Mouse (Mus musculus): ENCODE measurements around the gene Gm4952.

Gene Gm4952

DNA sequence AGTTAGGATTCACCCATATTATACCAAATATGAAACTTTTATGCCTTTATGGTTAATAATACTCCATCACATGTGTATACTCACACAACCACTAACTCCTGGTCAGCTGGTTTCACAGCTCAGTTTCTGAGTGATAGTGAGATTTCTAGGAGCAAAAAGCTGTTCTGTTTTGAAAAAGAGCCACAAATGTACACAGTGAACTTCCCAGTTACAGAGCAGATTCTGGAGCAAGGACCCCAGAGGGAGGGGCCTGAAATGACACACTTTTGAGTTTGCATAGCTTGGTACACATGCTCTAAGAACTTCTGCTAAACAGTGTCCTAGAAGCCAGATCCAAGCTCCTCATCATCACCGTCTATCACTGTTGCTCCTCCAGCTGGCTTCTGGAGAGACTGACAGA lies at the start of gene Gm4952:
Gene Gm4952 (plus strand): TSS at position 301 of the 400 bp plus-strand sequence.
- no peak for DNase-seq (ENCODE audit: low spot score in 2 of 2)

DNA sequence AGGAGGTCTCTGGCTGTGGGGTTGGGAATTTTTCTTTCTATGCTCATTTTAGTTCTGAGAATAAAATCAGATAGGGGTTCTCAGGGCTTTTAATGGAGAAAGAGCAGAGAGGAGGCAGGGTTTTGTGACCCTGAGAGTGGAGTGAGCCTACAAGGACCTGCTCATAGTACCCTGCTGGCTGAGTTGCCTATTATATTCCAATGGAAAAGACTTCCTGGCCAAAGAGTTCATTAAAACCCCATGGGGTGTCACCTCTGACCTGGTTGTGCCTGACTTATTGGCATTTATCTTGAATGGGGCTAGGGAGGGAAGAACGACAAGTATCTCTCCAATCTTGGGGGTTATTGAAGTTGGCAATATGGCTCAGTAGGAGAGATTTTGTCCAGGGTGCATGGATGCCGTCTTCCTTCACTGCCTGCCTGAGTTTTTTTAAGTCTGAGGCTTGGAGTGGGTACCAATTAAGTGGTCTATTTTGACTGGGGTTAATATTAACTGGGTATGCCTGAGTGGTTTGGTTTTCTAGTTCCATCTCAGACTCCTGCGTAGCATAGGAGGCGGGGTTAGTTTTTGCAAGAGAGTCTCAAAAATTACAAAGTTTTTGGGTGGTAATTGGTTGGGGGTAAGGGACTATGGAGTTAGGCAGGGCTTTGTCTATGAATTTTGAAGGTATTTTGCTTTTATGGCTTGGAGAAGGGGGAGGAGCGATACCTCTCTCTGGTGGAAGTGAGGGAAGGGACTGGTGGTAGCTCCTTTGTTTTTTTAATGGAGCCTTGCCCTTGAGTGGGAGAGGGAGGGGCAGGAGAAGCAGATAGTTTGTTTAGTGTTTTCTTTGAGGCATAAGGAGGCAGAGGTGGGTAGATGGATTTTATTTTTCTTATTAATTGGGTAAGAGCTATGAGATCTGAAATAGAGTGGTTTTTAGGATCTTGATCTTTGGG lies 49.5 kb upstream of the Gm4952 start:
- no peak for DNase-seq (ENCODE audit: low spot score in 2 of 2)

DNA sequence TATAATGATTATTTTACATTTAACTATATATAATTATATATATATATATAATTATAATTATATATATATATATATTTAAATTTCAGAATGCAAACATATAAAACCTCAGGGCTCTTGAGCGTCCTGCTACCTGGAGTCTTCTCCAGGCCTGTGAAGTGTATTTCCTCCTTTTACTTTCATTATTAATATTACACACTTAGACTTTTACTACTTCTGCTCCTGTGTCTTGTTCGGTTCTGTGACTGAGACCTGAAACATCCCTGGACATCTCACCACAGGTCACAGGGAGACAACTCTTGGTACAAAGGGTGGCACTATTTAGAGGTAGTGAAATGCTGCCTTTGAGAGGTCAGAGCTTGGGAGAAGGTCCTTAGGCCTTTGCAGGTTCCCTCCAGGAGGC lies 43.5 kb upstream of the Gm4952 start:
- DNase-seq (ENCODE audit: low spot score in 2 of 2), result no peak

DNA sequence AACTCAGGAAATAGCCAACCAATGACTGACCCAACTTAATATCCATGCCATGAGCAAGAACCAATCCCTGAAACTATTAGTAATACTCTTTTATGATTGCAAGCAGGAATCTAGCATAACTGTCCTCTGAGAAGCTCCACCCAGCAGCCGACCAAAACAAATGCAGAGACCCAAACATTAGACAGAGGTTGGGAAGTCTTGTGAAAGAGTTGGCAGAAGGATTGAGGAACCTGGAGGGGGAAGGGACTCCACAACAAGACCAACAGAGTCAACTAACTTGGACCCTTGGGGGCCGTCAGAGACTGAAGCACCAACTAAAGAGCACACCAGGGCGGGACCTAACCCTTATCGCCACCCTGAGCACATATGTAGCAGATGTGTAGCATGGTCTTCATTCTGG lies 41.6 kb upstream of the Gm4952 start:
- no peak for DNase-seq (ENCODE audit: low spot score in 2 of 2)

DNA sequence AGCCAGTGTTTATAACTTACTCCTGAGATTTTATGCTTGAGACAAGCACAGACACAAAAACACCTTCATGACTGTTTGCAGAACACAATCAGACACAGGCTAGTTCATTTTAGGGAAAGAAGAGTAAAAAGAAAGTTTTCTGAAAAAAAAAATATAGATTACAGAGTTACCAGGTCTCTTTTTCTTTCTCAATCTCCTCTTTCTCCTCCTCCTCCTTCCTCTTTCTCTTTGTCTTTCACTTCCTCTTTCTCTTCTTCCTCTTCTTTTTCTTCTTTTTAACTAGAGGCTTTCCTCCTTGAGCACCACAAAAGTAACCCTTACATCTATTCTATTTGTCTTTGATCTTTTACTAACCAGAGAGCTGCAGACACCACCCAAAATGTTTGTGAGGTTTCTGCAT lies 35.6 kb upstream of the Gm4952 start:
- no peak for DNase-seq (ENCODE audit: low spot score in 2 of 2)

DNA sequence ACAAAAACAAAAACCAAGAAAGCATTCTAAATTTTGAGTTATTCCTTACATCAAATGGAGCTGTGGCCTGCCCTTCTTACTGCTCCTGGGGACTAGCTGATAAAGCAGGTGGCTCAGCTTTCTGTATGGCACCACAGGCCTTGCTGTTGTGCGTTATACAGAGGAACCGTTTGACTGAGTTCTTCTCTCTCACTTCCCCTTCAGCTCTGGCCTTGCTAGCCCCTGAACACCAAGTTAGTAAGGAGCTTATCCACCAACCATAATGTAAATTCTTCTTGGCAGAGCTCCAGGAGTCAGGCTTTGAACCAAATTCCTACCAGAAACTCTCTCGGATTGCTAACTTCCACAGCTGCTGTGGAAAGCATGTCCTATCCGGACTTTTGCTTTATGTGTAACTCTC lies 32.8 kb upstream of the Gm4952 start:
- DNase-seq (ENCODE audit: low spot score in 2 of 2), result peak in 1 of 2 experiments; percentile 23

DNA sequence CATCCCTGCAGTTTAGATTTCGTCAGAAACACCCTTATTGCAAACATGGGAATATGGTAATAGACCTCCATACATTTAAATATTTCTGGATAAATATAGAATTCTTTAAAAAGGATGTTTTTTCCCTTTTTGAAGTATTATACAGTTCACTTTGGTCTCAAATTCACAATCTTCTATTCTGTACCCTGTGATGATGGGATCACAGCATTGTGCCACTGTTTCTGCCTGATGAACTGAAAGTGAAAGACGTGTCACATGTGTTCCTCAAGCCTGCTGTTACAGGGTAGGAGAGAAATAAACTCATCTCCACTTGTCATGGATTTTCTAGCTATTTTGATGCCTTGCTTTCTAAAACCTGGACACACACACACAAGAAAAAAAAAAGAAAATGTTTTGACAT lies 28.9 kb upstream of the Gm4952 start:
- no peak for DNase-seq (ENCODE audit: low spot score in 2 of 2)

DNA sequence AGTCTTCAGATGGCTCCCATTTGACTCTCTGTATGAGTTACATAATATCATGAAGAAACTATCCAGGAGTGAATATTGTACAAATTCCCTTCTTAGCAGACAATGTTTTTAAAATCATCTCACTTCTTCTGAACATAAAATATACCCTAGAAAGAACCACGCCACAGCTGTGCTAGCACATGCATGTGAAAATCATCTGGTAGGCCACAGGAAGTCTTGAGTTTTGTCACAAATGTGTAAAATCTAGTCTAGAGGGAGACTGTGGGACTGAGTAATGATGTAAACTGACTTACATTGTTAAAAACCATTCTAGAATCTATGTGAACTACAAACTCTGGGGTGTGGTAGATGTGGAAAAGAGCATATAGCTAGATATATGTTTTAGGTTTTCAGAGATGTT lies 28.1 kb upstream of the Gm4952 start:
- DNase-seq (ENCODE audit: low spot score in 2 of 2), result no peak

DNA sequence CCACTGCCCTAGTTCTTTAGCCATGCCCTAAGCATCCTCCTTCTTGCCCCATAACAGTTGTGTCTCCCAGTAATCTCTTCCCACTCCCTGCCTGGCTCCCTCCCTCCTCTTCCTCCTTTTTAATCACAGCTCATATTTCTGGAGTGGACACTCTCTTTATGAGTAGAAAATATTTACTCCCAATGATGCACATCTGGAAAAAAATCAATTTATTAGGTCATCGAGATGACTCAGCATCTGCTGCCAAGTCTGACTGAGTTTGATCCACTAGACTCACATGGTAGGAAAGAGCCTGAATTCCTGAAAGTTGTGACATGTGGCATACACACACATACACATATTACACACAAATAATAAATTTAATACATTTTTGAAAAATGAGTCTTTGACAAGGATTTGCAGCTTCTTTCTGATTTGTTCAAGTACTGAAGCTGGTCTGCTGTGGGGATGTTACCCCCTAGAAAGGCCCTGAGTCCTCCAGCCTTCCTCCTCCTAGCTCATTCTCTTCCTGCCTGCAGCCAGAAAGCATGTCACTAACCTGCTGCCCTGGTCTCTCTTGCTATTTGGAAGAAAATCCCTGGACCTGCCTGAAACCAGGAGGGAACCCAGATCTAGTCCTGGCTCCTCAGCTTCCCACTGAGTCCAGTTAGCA lies 27.0 kb upstream of the Gm4952 start:
- peak in 1 of 2 experiments; percentile 52 for DNase-seq (ENCODE audit: low spot score in 2 of 2)

DNA sequence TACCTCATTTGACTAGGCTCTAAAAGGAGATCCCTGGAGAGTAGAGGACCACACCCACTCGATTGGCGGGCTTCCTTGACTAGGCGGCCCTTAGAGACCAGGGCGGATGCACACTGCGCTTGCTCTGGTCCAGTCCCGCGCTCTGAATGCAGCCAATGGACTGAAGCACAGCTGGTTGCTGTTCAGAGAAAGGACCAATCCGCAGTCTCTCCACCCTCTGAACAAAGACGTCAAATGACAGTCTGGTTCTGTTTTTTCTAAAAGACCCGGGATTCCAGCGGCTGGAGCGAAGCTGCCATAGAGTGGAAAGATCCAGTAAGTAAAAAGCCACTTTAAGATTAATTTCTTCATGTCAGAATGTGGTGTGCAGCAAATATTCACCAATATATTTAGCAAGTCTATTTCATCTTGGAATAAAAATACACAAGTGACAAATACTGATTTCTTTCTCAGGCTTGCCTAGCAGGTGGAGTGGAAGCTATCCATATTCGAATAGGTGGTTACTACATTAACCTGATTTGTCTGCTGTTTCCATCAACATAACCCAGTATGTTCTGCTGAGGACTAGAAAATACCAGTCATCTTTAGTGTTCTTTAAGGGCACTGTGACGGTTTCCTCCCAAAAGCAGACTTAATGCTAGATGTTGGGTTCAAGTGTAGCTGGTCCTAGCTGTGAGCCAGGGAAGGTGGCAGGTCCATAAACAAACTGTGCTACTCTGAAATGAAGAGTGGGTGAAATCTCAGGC lies 26.3 kb upstream of the Gm4952 start:
- peak; percentile 97 to 98 for DNase-seq (ENCODE audit: low spot score in 2 of 2)

DNA sequence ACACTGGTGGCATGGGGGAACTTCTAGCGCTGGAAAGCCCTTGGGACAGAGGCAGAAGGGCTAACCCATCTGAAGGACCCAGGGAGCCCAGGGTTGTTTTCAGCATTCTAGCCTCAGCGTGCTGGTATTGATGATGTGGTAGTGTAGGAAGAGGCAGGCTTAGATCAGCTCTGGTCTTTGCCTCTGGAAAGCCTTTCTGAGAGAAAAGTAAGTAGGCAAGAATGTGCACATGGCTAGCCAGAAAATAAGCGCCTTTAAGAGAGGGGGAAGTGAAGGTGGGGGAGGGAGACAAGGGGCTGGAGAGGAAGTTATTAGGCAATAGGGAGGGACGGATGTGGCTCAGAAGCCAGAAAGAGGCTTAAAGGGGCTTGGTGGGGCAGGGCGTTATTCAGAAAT lies 25.8 kb upstream of the Gm4952 start:
- peak; percentile 61 to 64 for DNase-seq (ENCODE audit: low spot score in 2 of 2)

DNA sequence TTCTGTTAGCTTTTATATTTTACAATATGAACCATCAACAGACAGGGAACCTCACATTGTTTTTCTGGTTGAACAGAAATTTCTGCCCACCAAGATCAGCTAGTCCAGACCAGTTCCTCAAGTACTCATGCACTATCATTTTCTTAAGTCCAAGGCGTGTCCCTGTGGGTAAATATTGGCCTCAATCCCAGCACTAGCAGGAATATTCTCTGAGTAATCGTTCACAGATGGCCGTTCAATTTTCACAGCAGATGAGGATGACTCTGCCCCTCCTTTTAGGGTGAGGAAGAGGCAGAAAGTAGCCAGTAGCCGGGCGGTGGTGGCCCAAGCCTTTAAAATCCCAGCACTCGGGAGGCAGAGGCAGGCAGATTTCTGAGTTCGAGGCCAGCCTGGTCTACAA lies 24.7 kb upstream of the Gm4952 start:
- peak; percentile 70 to 73 for DNase-seq (ENCODE audit: low spot score in 2 of 2)

DNA sequence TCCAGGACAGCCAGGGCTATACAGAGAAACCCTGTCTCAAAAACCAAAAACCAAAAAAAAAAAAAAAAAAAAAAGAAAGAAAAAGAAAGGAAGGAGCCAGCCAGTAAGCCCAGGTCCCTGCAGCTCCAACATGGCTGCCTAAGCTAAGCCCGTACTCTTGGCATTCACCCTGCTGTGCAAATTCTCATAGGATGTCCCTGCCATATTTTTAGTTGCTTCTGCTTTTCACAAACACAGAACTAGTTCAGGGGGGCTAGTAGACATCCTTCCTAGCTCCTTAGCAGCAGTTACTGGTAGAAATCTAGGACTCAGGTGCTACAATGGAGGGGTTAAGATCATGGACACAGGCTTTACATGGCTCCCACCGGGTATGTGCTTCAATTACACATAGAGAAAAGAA lies 24.3 kb upstream of the Gm4952 start:
- no peak for DNase-seq (ENCODE audit: low spot score in 2 of 2)

DNA sequence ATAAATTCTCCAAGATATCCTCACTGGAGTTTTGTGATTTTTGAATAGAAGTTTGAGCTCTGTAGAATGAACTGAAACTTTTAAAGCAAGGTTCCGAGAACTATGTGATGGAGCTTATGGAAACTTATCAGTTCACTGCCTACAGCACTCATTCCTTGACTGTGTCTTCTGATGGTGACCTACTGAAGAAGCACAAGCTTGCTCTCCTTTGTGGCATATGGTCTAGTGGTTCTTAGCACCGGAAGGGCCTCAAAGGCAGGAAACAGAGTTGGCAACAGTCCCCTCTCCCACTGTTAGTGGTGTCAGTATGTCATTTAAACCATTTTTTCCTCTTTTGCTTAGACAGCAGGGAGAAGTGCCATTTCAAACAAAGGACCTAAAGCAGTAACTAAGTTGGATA lies 23.1 kb upstream of the Gm4952 start:
- no peak for DNase-seq (ENCODE audit: low spot score in 2 of 2)

DNA sequence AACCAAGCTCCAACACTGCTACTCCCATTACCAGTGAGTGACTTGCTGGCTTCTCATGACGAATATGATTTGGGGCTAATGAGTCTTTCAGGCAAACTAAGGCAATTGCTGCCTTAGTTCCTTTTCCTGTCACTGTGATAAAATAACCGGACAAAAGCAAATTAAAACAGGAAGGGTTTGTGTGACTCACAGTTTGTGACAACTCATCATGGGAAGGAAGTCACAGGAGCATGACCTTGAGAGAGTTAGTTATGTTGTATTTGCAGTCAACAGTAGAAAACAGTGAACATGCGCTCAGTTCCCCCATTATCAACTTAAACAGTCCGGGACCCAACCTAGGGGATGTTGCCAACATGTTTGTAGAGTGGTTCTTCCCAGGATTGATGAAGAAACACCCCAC lies 14.5 kb upstream of the Gm4952 start:
- DNase-seq (ENCODE audit: low spot score in 2 of 2), result peak; percentile 50 to 66

DNA sequence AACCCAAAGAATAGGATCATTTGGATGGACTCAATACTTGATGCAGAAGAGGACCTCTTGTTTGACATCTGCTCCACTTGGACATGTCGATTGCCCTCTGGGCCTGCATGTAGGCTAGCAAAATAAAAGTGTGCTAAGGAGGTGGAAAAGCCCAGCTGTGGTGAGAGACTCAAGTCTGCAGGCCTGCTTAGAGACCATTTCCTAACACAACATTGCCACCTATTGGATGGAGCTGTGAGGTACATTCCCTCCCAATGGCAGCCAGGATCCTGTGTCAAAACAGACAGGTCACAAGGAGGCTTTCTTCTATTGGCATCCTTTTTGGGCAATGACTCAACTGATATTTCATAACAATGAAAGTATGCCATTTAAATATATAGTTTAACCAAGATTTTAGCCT lies 7.9 kb upstream of the Gm4952 start:
- peak; percentile 65 to 79 for DNase-seq (ENCODE audit: low spot score in 2 of 2)

DNA sequence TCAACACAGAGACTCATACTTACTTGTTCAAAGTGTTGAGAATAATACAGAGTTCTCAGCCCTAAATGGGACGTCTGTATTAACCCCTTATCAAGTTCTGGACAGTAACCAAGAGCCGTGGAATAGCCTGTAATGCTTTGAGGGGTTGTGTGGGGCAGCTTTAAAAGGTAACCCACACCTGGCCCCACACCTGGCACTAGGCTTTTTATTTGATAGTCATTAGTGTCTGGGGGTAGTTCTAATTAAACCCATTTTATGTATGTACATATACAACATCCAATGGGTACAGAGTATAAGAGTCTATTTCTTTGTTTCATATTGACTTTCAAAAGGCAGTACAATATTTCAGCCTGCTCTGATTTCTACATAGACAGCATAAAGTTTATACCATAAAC lies 4.6 kb upstream of the Gm4952 start:
- DNase-seq (ENCODE audit: low spot score in 2 of 2), result no peak

DNA sequence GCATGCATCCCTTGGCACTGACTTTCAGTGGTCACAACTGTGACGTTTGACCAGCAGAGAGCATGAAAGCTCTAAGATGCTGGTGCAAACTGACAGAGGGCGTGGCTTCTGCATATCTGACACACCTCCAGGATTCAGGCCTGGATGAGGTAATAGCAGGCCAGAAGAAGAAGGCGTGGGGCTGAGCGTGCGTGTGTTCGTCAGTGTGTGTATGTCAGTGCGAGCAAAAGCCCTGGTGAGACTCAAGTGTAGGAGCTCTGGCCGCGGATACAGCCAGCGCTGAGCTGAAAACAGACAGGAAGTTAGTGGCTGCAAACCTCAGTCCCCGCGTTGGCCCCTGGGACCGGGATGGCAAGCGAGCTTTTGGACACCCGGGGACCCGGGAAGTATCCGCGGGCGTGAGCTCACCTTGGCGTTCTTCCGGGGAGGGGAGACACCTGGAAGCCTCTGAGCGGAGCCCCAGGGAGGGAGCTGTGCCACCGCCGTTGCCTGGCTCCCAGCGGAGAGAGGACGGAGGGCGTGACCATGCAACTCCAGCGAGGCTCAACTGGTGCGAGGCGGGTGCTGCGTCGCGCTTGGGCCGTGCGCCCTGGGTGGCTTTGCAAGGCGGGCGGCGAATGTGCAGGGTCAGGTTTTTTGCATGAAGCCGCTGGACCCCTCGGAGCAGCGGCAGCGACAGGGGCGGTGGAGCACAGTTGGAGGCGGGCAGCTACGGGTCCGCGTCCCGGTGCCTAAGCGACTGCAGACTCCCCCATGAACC lies 4.1 kb upstream of the Gm4952 start:
- DNase-seq (ENCODE audit: low spot score in 2 of 2), result peak; percentile 12 to 33

DNA sequence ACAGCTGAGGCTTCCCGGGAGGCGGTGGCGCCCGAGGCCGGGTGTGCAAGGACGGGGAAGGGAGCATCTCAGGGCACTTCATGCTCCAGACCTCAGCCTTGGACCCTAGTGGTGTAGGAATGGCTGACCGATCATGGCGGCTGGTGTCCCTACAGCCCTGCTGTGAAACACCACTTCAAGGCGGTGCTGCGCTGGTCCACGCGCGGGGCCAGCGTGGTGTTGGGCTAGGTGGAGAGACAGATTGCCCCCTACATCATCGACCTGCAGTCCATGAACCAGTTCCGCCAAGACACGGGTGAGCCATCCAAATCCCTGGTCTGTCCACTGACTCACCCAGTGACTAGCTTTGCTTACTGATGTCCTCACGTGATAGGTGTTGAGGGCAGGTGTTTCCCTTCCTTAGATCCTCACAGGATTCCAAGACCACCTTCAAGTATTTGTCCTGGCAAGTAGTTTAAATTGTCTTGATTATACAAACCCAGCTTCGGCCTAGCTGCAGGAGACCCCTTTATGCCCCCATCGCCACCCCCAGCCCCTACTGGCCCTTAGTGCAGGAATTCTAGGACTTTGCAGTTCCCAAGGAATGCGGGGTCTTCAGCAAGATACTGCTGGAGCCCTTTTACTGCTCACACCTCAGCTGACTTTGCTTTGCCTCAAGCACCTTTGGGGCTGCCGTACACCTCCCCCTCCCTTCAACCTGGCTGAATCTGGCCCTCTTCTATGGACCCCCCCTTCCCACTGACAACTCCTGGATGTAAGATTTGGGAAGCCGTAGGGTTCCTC lies 3.3 kb upstream of the Gm4952 start:
- no peak for DNase-seq (ENCODE audit: low spot score in 2 of 2)

DNA sequence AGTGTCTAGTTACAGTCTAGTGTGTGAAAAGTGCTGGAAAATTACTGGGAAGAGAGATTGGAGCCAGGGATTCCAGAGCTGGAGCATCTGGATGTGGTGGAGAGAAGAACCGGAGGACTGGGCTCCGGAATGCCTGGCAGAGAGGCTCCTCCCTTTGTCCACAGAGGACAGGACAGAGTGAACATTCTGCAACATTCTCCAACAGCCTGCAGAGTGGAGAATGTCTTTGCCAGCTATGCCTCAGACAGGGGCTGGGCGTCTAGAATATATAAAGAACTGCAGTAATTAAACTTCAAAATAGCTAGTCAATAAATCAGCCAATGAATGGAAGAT lies 2.7 kb upstream of the Gm4952 start:
- DNase-seq (ENCODE audit: low spot score in 2 of 2), result no peak

DNA sequence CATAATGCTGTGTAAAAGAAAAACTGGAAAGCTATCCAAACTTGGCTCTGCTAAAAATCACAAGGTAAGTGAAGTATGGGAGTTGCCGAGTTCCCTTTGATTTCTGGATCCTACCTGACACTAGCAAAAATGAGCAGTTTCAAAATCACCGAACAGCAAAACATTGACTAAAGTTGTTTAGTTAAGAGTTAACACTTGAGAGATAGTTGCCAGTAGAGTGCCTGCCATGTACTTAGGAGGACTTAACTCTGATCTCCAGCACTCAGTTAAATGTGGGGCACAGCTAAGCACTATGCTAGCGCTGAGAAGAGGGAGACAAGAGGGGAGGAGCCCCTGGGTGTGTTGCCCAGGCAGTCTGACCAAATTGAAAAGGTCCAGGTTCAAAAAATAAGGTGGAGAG lies 1.1 kb upstream of the Gm4952 start:
- DNase-seq (ENCODE audit: low spot score in 2 of 2), result no peak
